Mouse (Mus musculus) lung, postnatal 0 days (tissue): ENCODE measurements around the gene Ucp3. TPM values are rescaled to one million over a fixed set of nuclear protein-coding genes. Genes with fewer than 3 reads are reported as not detected.
"Not testable (repeated sequence)": the region's sequence is repeated elsewhere in the genome, so short reads cannot be mapped to it uniquely, and the experiment has no call there.

Experiments
- ATAC-seq: fragments of 200-750 bp; cut with Nextera tagmentation; 2 replicates; pipeline ENCODE4 v1.8.0; 2017; ENCODE audit warnings: moderate library complexity
- DNase-seq: peaks from one replicate; pipeline ENCODE4 v3.0.0-alpha.2; 2016; ENCODE audit warnings: low spot score
- H3K27ac ChIP-seq: fragments of 300-500 bp; sonication (generic); 2 replicates; pipeline ENCODE4 v1.5.1; 2014; ENCODE audit warnings: antibody characterized with exemption, mild to moderate bottlenecking, low read length, mixed read lengths
- H3K27me3 ChIP-seq: fragments of 300-500 bp; sonication (generic); replicated peaks from 2 replicates; pipeline ENCODE4 v1.6.1; 2014; ENCODE audit warnings: low read length, mixed read lengths; ENCODE audit not compliant: insufficient read depth
- H3K36me3 ChIP-seq: fragments of 300-500 bp; sonication (generic); 2 replicates; pipeline ENCODE4 v1.6.1; 2014; ENCODE audit warnings: low read length, mixed read lengths; ENCODE audit not compliant: insufficient read depth
- H3K4me1 ChIP-seq: fragments of 300-500 bp; sonication (generic); 2 replicates; pipeline ENCODE4 v1.6.1; 2014; ENCODE audit warnings: antibody characterized with exemption, low read depth, low read length, mixed read lengths; ENCODE audit not compliant: insufficient read depth
- H3K4me2 ChIP-seq: fragments of 300-500 bp; sonication (generic); replicated peaks from 2 replicates; pipeline ENCODE4 v1.6.1; 2014; ENCODE audit warnings: low read depth, mild to moderate bottlenecking, low read length, moderate library complexity, mixed read lengths
- H3K4me3 ChIP-seq: fragments of 300-500 bp; sonication (generic); 2 replicates; pipeline ENCODE4 v1.5.1; 2014; ENCODE audit warnings: low read depth, low read length
- H3K9ac ChIP-seq: fragments of 300-500 bp; sonication (generic); replicated peaks from 2 replicates; pipeline ENCODE4 v1.6.1; 2014; ENCODE audit warnings: low read depth, mild to moderate bottlenecking
- H3K9me3 ChIP-seq: fragments of 300-500 bp; sonication (generic); 2 replicates; pipeline ENCODE4 v1.6.1; 2016; ENCODE audit warnings: low read length, mixed read lengths
- CTCF ChIP-seq: IDR thresholded peaks from 2 replicates; pipeline ENCODE4 v1.5.1; 2016; ENCODE audit warnings: antibody characterized with exemption, mild to moderate bottlenecking
- EP300 ChIP-seq: IDR thresholded peaks from 2 replicates; pipeline ENCODE4 v1.6.1; 2016; ENCODE audit warnings: antibody characterized with exemption, mild to moderate bottlenecking, control low read depth
- WGBS: fragments of 180-500 bp; shearing (Covaris S2); extraction: QIAGEN DNeasy Blood & Tissue Kit; methylation state at CpG from one replicate; pipeline ENCODE4 v1.1.7; 2014; 5-methylcytosine and 5-hydroxymethylcytosine counted together
- polyA plus RNA-seq: library from polyadenylated mRNA; unstranded; fragments of >200 nt; fragmentation: Nextera tagmentation; extraction: Ambion mirVana; gene quantifications from 2 replicates; pipeline ENCODE4 v1.2.1, GENCODE M21; 2015

Gene Ucp3
- polyA plus RNA-seq, 1 experiment from 2014 or later: 0.08 TPM

- 69% methylated on average over 20 of the region's 20 CpGs for WGBS
- H3K27me3 ChIP-seq: no peaks in the 10 kb centered on the region
- no peak for DNase-seq
Measured at GRCm38 (mm10) chr7:100479100-100479822, 6.5 kb downstream of the Ucp3 start.

DNA sequence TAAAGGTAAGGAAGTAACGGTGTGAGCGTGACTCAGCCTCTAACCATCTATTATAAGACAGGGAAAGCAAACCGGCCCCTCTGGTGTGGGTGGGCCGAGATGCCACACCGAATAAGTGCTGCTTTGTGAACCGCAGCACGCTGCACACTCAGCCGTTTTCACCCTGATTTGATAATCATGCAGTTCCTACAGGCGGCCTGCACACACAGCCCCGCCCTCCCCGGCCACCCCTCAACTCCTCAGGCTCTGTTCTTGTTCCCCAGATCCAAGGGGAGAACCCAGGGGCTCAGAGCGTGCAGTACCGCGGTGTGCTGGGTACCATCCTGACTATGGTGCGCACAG, 7.0 kb downstream of the Ucp3 start:
- Histone ChIP-seq H3K9me3 (no peaks in the 10 kb centered on the region), H3K27me3 (no peaks in the 10 kb centered on the region), H3K4me2 (no peak overlapping the region), H3K4me3 (no peak overlapping the region), H3K36me3 (no peaks in the 10 kb centered on the region), H3K27ac (no peak overlapping the region), H3K9ac (no peak overlapping the region), H3K4me1 (peaks cover 3% of the 10 kb centered on the region; the same call in 1 of the 2 replicates)
- WGBS: 61% methylated on average over 15 of the region's 15 CpGs
- DNase-seq: peak; percentile 28
- TF ChIP-seq EP300 (no peak), CTCF (no peak)
- peak; percentile 33; the same call in 1 of the 2 replicates for ATAC-seq

More at GRCm38 (mm10) chr7:100479100-100479822, 6.5 kb downstream of the Ucp3 start:
- H3K9me3 ChIP-seq: no peaks in the 10 kb centered on the region
- peaks cover 6% of the 10 kb centered on the region; the same call in 1 of the 2 replicates for H3K4me1 ChIP-seq
- no peak overlapping the region for H3K9ac ChIP-seq
- no peak for ATAC-seq
- TF ChIP-seq CTCF (no peak), EP300 (no peak)
- no peak overlapping the region for H3K4me3 ChIP-seq
- no peak overlapping the region for H3K4me2 ChIP-seq
- H3K36me3 ChIP-seq: no peaks in the 10 kb centered on the region
- no peak overlapping the region for H3K27ac ChIP-seq

GRCm38 (mm10) chr7:100480175-100480574, 7.4 kb downstream of the Ucp3 start:
- TF ChIP-seq CTCF: no peak
- no peak for TF ChIP-seq EP300
- H3K4me1 ChIP-seq: no peaks in the 10 kb centered on the region

GRCm38 (mm10) chr7:100482046-100482445, 9.3 kb downstream of the Ucp3 start:
- H3K36me3 ChIP-seq, DNase-seq, H3K9ac ChIP-seq, H3K4me2 ChIP-seq, ATAC-seq, H3K27ac ChIP-seq, H3K4me3 ChIP-seq, H3K4me1 ChIP-seq, H3K9me3 ChIP-seq, H3K27me3 ChIP-seq: not testable (repeated sequence)
- WGBS: 73% methylated on average over 2 of the region's 2 CpGs

More at GRCm38 (mm10) chr7:100480175-100480574, 7.4 kb downstream of the Ucp3 start:
- Histone ChIP-seq H3K9me3 (no peaks in the 10 kb centered on the region), H3K36me3 (no peaks in the 10 kb centered on the region), H3K27me3 (no peaks in the 10 kb centered on the region), H3K27ac (no peak overlapping the region), H3K9ac (no peak overlapping the region), H3K4me2 (no peak overlapping the region), H3K4me3 (no peak overlapping the region)
- ATAC-seq: no peak
- no peak for DNase-seq
- 81% methylated on average over 17 of the region's 17 CpGs for WGBS

GRCm38 (mm10) chr7:100484493-100484892, 11.7 kb downstream of the Ucp3 start:
- Histone ChIP-seq H3K4me3 (no peak overlapping the region), H3K9me3 (no peaks in the 10 kb centered on the region), H3K4me1 (no peaks in the 10 kb centered on the region), H3K9ac (no peak overlapping the region), H3K27me3 (no peaks in the 10 kb centered on the region), H3K27ac (no peak overlapping the region), H3K36me3 (no peaks in the 10 kb centered on the region), H3K4me2 (no peak overlapping the region)
- DNase-seq (peak; percentile 25), ATAC-seq (no peak)
- TF ChIP-seq CTCF: no peak
- TF ChIP-seq EP300: no peak
- 70% methylated on average over 5 of the region's 5 CpGs for WGBS

GRCm38 (mm10) chr7:100487301-100487700, 14.5 kb downstream of the Ucp3 start:
- Histone ChIP-seq H3K4me1 (no peaks in the 10 kb centered on the region), H3K36me3 (no peaks in the 10 kb centered on the region), H3K4me3 (no peak overlapping the region), H3K9ac (no peak overlapping the region), H3K9me3 (no peaks in the 10 kb centered on the region), H3K27ac (no peak overlapping the region), H3K27me3 (no peaks in the 10 kb centered on the region), H3K4me2 (no peak overlapping the region)
- TF ChIP-seq CTCF: no peak
- no peak for TF ChIP-seq EP300
- no peak for DNase-seq
- 74% methylated on average over 2 of the region's 2 CpGs for WGBS
- ATAC-seq: no peak
